Mouse (Mus musculus) E14TG2a.4 (cell line): ENCODE measurements around the gene Cyb5d1.

Experiments used
- CTCF ChIP-seq: conservative IDR thresholded peaks from 2 replicates; pipeline ENCODE4 v1.5.1; 2014; ENCODE audit warnings: low read length
- NANOG ChIP-seq: IDR thresholded peaks from 2 replicates; pipeline ENCODE4 v1.6.1; 2014; ENCODE audit warnings: borderline replicate concordance, low read length, mixed read lengths
- POU5F1 ChIP-seq: IDR thresholded peaks from 2 replicates; pipeline ENCODE4 v1.6.1; 2014; ENCODE audit warnings: low read length, borderline replicate concordance

DNA sequence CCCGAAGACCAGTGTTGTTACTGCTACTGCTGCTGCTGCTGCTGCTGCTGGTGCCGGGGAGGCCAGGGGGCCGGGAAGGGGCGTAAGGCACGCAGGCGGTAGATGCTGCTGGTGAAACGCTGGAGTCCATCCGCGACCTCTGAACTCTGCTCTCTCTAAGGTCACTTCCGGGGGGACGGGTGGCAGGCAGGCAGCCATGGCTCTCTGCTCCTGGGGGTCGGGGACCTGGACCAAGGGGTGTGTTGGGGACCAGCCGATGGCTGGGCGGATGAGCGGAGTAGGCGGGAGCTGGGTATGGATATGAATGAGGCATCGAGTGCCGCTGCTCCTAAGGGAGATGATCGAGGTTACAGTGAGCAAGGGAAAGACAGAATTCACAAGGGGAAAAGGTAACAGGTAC is 10.9 kb upstream of the Cyb5d1 start:
- TF ChIP-seq NANOG, result no peak
- TF ChIP-seq CTCF, result no peak
- no peak for TF ChIP-seq POU5F1
